Mouse (Mus musculus) midbrain, embryonic 13.5 days (tissue): ENCODE measurements around the gene Rgs16. TPM values are rescaled to one million over a fixed set of nuclear protein-coding genes. Genes with fewer than 3 reads are reported as not detected.
A peak's percentile ranks its signal among the peaks of the same experiment; 100 is the strongest.

Experiments used
- ATAC-seq: fragments of 200-750 bp; cut with Nextera tagmentation; 2 replicates; pipeline ENCODE4 v1.8.0; 2017; ENCODE audit warnings: mild to moderate bottlenecking, moderate TSS enrichment, moderate library complexity
- H3K27ac ChIP-seq: fragments of 300-500 bp; sonication (generic); 2 replicates; pipeline ENCODE4 v1.5.1; 2015; ENCODE audit warnings: inconsistent platforms, mild to moderate bottlenecking, moderate library complexity
- H3K27me3 ChIP-seq: fragments of 300-500 bp; sonication (generic); 2 replicates; pipeline ENCODE4 v1.6.1; 2015; ENCODE audit warnings: mild to moderate bottlenecking, inconsistent platforms
- H3K36me3 ChIP-seq: fragments of 300-500 bp; sonication (generic); 2 replicates; pipeline ENCODE4 v1.6.1; 2015; ENCODE audit warnings: mild to moderate bottlenecking, inconsistent platforms
- H3K4me1 ChIP-seq: fragments of 300-500 bp; sonication (generic); replicated peaks from 2 replicates; pipeline ENCODE4 v1.6.1; 2015; ENCODE audit warnings: inconsistent platforms
- H3K4me2 ChIP-seq: fragments of 300-500 bp; sonication (generic); replicated peaks from 2 replicates; pipeline ENCODE4 v1.6.1; 2015; ENCODE audit warnings: moderate library complexity, mild to moderate bottlenecking, inconsistent platforms
- H3K4me3 ChIP-seq: fragments of 300-500 bp; sonication (generic); replicated peaks from 2 replicates; pipeline ENCODE4 v1.5.1; 2015; ENCODE audit warnings: mild to moderate bottlenecking, inconsistent platforms
- H3K9ac ChIP-seq: fragments of 300-500 bp; sonication (generic); replicated peaks from 2 replicates; pipeline ENCODE4 v1.6.1; 2015; ENCODE audit warnings: mild to moderate bottlenecking, inconsistent platforms
- H3K9me3 ChIP-seq: fragments of 300-500 bp; sonication (generic); 2 replicates; pipeline ENCODE4 v1.6.1; 2016; ENCODE audit warnings: mild to moderate bottlenecking, inconsistent platforms
- WGBS: fragments of 180-500 bp; shearing (Covaris S2); methylation state at CpG from one replicate; pipeline ENCODE4 v1.1.7; 2015; 5-methylcytosine and 5-hydroxymethylcytosine counted together
- polyA plus RNA-seq: library from polyadenylated mRNA; unstranded; fragments of >200 nt; fragmentation: Nextera tagmentation; extraction: Ambion mirVana; gene quantifications from 2 replicates; pipeline ENCODE4 v1.2.1, GENCODE M21; 2015

The Rgs16 gene
- polyA plus RNA-seq, result 34.5 and 34.6 TPM in 2 replicates

- peaks cover 82% of the 10 kb centered on the region for H3K4me1 ChIP-seq
- H3K9ac ChIP-seq, result peak within 1 kb of the TSS; percentile 68
- peak within 1 kb of the TSS; percentile 78 for H3K4me2 ChIP-seq
- under 1% methylated on average over 28 of the region's 28 CpGs for WGBS
- H3K9me3 ChIP-seq, result no peaks in the 10 kb centered on the region
- no peak within 1 kb of the TSS for H3K27ac ChIP-seq
- peaks cover 22% of the 10 kb centered on the region for H3K27me3 ChIP-seq
- ATAC-seq, result peak; percentile 78
- peak within 1 kb of the TSS; percentile 52 for H3K4me3 ChIP-seq
- H3K36me3 ChIP-seq, result peaks cover 13% of the 10 kb centered on the region; the same call in 1 of the 2 replicates
Observed at GRCm38 (mm10) chr1:153740145-153740544, at the start of gene Rgs16. Rgs16 (plus strand) TSS chr1:153740349.

DNA sequence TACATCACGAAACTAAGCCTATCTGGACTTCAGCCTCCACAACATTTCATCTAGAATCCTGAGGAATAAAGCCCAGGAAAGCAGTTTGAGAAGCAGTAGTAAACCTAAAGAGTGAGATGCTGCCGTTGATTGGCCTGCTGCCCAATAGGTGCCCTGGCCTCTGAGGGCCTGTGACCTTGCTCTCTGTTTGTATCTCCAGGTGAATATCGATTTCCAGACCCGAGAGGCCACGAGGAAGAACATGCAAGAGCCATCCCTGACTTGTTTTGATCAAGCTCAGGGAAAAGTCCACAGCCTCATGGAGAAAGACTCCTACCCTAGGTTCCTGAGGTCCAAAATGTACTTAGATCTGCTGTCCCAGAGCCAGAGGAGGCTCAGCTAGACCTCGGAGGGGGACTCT is 47.6 kb upstream of the Rgs16 start:
- peaks cover 31% of the 10 kb centered on the region for H3K36me3 ChIP-seq
- H3K9me3 ChIP-seq, result no peaks in the 10 kb centered on the region
- ATAC-seq, result no peak
- H3K4me1 ChIP-seq, result peaks cover 19% of the 10 kb centered on the region
- H3K27ac ChIP-seq, result no peak overlapping the region
- no peaks in the 10 kb centered on the region for H3K27me3 ChIP-seq
- 88% methylated on average over 6 of the region's 6 CpGs for WGBS
- no peak overlapping the region for H3K9ac ChIP-seq
- H3K4me2 ChIP-seq, result no peak overlapping the region
- H3K4me3 ChIP-seq, result no peak overlapping the region

GRCm38 (mm10) chr1:153694372-153695120 is 45.6 kb upstream of the Rgs16 start:
- Histone ChIP-seq H3K9ac (no peak overlapping the region), H3K27ac (no peak overlapping the region), H3K27me3 (no peaks in the 10 kb centered on the region), H3K4me3 (no peak overlapping the region), H3K36me3 (peaks cover 31% of the 10 kb centered on the region), H3K4me2 (no peak overlapping the region), H3K9me3 (no peaks in the 10 kb centered on the region), H3K4me1 (peaks cover 26% of the 10 kb centered on the region)
- no peak for ATAC-seq
- 96% methylated on average over 6 of the region's 6 CpGs for WGBS

DNA sequence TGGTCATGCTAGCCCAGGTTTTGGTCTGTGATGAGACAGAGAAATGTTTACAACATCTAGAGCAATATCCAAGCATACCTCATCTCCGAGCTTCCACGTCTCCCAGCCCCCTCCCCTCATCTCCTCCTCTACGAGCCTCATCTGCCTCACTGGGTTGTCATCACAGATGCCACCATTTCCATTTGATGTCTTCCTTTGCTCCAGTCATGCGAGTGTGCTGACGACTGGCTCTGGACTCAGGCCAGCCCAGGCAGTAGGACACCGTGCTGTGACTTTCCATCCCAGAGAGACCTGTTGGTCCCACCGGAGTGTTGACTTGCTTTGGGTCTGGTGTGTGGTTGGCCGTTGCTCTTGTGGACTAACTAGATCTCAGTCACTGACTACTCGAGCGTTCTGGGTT is 44.8 kb upstream of the Rgs16 start:
- no peak for ATAC-seq
- no peak overlapping the region for H3K27ac ChIP-seq
- peaks cover 26% of the 10 kb centered on the region for H3K4me1 ChIP-seq
- no peak overlapping the region for H3K4me2 ChIP-seq
- no peak overlapping the region for H3K9ac ChIP-seq
- H3K36me3 ChIP-seq, result peaks cover 31% of the 10 kb centered on the region
- no peaks in the 10 kb centered on the region for H3K27me3 ChIP-seq
- no peak overlapping the region for H3K4me3 ChIP-seq
- 89% methylated on average over 10 of the region's 10 CpGs for WGBS
- H3K9me3 ChIP-seq, result no peaks in the 10 kb centered on the region

DNA sequence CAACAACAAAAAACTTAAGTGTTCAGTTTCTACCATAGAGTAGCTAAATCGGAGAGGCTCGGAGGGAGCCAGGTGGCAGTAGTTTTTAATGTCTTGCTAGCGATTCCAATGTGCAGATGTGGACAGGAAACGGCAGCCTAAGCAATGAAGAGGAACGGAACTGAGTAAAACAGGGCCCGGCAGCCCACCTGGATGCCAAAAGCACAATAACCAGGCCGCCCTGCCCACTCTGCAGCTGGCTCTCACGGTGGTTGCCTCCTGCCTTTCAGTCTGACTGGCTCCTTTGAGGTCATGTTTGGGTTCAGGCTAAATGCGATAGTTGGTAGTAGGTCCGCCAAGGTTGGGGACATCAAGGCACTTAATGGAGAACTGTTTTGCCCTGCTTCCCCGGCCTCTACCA is 44.1 kb upstream of the Rgs16 start:
- Histone ChIP-seq H3K27me3 (no peaks in the 10 kb centered on the region), H3K4me1 (peaks cover 22% of the 10 kb centered on the region), H3K4me3 (no peak overlapping the region), H3K36me3 (peaks cover 27% of the 10 kb centered on the region), H3K4me2 (no peak overlapping the region), H3K9ac (no peak overlapping the region), H3K9me3 (no peaks in the 10 kb centered on the region), H3K27ac (no peak overlapping the region)
- 97% methylated on average over 11 of the region's 11 CpGs for WGBS
- ATAC-seq, result no peak

DNA sequence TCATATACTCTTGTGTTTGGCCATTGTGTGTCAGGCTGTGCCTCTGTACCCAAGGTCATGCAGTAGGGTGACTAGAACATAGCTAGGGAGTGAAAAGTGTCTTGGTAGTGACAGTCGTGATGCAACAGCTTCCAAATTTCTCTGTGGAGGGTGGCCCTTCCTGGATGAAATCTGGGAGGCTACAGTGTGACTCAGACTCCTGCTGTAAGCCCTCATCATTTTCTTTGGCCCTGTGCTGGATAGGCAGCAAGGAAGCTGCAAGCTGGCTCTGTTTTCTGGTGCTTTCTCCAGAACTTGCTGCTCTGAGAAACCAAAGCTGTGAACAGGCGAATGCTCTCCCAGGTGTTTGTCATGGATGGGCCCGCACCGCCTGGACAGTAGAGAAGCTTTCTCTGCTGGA is 43.6 kb upstream of the Rgs16 start:
- no peak for ATAC-seq

GRCm38 (mm10) chr1:153697581-153698251 is 42.4 kb upstream of the Rgs16 start:
- ATAC-seq, result peak; percentile 68; the same call in 1 of the 2 replicates
- peaks cover 22% of the 10 kb centered on the region for H3K36me3 ChIP-seq
- 66% methylated on average over 16 of the region's 16 CpGs for WGBS

More for the DNA sequence above, 43.6 kb upstream of the Rgs16 start:
- peaks cover 26% of the 10 kb centered on the region for H3K36me3 ChIP-seq
- H3K27ac ChIP-seq, result no peak overlapping the region
- H3K27me3 ChIP-seq, result no peaks in the 10 kb centered on the region
- WGBS, result 95% methylated on average over 4 of the region's 4 CpGs
- H3K4me3 ChIP-seq, result no peak overlapping the region
- H3K4me2 ChIP-seq, result no peak overlapping the region
- H3K4me1 ChIP-seq, result peaks cover 18% of the 10 kb centered on the region
- no peaks in the 10 kb centered on the region for H3K9me3 ChIP-seq
- H3K9ac ChIP-seq, result no peak overlapping the region

DNA sequence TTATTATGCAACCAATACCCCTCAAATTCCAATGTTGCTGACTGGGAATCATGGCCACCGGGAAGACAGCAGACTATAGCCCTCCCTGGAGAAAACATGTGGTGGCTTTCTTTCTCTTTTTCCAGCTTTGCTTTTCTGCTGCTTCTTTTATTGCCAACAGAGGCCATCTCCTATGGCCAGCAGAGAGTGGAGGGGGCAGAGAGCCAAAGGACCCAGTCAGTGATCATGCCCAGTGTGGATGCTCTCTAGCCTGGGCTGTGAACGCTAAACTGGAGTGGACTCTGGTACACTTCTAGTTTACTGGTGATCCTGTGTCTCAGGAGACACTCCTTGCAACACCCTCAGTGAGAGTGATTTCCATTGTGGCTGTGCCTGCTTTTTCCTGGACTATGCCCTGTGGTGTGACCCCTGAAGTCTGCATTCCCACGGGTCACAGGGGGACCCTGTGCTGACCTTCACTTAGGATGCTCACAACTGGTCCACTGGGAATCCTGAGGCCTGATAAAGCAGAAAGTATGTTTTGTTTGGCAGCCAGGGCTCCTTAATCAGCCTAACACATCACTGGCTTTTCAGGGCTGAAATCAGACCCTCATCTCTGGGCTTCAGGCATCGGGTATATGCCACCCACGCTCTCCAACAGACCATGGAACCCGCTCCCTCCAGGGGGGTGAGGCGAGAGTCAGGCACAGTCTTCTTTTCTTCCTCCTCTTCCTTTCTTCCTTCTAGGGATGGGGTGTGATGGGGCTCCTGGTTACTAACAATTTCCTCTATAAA is 41.7 kb upstream of the Rgs16 start:
- ATAC-seq, result no peak
- Histone ChIP-seq H3K27ac (no peak overlapping the region), H3K4me1 (peaks cover 24% of the 10 kb centered on the region), H3K4me3 (no peak overlapping the region), H3K9me3 (no peaks in the 10 kb centered on the region), H3K36me3 (peaks cover 15% of the 10 kb centered on the region), H3K9ac (no peak overlapping the region), H3K4me2 (no peak overlapping the region), H3K27me3 (no peaks in the 10 kb centered on the region)
- WGBS, result 77% methylated on average over 7 of the region's 7 CpGs

More at GRCm38 (mm10) chr1:153697581-153698251, 42.4 kb upstream of the Rgs16 start:
- no peak overlapping the region for H3K4me3 ChIP-seq
- no peak overlapping the region for H3K4me2 ChIP-seq
- H3K9me3 ChIP-seq, result no peaks in the 10 kb centered on the region
- H3K9ac ChIP-seq, result no peak overlapping the region
- H3K4me1 ChIP-seq, result peaks cover 16% of the 10 kb centered on the region
- no peaks in the 10 kb centered on the region for H3K27me3 ChIP-seq
- no peak overlapping the region for H3K27ac ChIP-seq

DNA sequence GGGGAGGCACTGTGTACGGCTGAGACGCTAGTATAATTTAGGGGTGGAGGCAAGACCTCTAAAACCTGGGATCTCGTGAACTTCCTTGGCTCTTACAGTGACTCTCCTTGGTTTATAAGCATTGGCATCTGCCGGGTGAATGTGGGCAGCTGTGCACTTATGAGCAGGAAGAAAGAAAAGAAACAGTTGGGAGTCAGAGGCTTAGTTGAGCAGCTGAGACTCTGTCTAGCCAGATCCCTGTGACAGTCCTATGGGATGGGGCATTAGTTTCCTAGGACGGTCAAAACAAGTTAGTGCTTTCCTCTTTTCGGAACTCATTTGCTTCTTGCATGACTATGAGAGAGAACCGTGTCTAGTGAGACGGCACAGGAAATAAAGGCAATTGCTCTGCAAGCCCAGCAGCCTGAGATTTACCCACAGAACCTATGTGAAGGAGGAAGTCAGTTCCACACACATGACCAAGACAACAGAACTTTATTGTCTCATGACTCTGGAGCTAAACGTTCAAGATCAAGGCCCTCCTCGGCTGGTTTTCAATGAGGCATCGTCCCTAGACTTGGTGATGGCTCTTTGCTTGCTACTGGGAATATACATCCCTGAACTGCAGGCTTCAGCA is 39.6 kb upstream of the Rgs16 start:
- Histone ChIP-seq H3K27ac (no peak overlapping the region), H3K4me1 (peaks cover 42% of the 10 kb centered on the region), H3K4me3 (no peak overlapping the region), H3K9me3 (no peaks in the 10 kb centered on the region), H3K4me2 (no peak overlapping the region), H3K36me3 (no peaks in the 10 kb centered on the region), H3K27me3 (no peaks in the 10 kb centered on the region), H3K9ac (no peak overlapping the region)
- 85% methylated on average over 11 of the region's 11 CpGs for WGBS
- no peak for ATAC-seq

- WGBS, result 95% methylated on average over 1 of the region's 1 CpGs
- no peak for ATAC-seq
- Histone ChIP-seq H3K36me3 (no peaks in the 10 kb centered on the region), H3K9ac (no peak overlapping the region), H3K27ac (no peak overlapping the region), H3K4me3 (no peak overlapping the region), H3K4me2 (no peak overlapping the region), H3K4me1 (peaks cover 42% of the 10 kb centered on the region), H3K9me3 (no peaks in the 10 kb centered on the region), H3K27me3 (no peaks in the 10 kb centered on the region)
Observed at GRCm38 (mm10) chr1:153701461-153701860, 38.7 kb upstream of the Rgs16 start.

GRCm38 (mm10) chr1:153702166-153702852 is 37.8 kb upstream of the Rgs16 start:
- WGBS, result 83% methylated on average over 8 of the region's 8 CpGs
- peak overlapping the region; percentile 82 for H3K27ac ChIP-seq
- no peak overlapping the region for H3K4me2 ChIP-seq
- H3K4me1 ChIP-seq, result peaks cover 42% of the 10 kb centered on the region
- no peak overlapping the region for H3K9ac ChIP-seq
- no peaks in the 10 kb centered on the region for H3K27me3 ChIP-seq
- no peak overlapping the region for H3K4me3 ChIP-seq
- 0 out of 2 replicates have a peak, but pooled peaks have one; percentile 0 for ATAC-seq
- H3K36me3 ChIP-seq, result no peaks in the 10 kb centered on the region
- no peaks in the 10 kb centered on the region for H3K9me3 ChIP-seq
